Comparison of ENCODE assay signal across 9 mouse cellular contexts in genomic region chr13:47836491-47836890, GRCm38 (mm10).
DNase-seq lines count a peak whose midpoint lies in the region; ATAC-seq and TF ChIP-seq lines count a peak whose summit lies in the region.
"Had no signal": no experiment of that assay in that cellular context is flagged by ENCODE, and none has a peak within 500 bp of the region (broad histone marks: within the 10 kb centered on the region; RNA-seq: fewer than 3 reads in every experiment).

No protein-coding gene starts in this region.

- POLR2A ChIA-PET in Patski (lab: Charles Lee), result no interaction called here

- H3K9ac ChIP-seq in hindbrain, embryonic 11.5 days (ENCODE audit: low read depth, low read length), result no peak overlapping the region
- no peak overlapping the region for H3K9ac ChIP-seq in hindbrain, embryonic 16.5 days (ENCODE audit: low read depth, low read length)
- H3K9ac ChIP-seq in lung, postnatal 0 days (replicated peaks; ENCODE audit: low read depth), result no peak overlapping the region
- H3K9ac ChIP-seq: neural tube, embryonic 13.5 days had no signal

- no peak overlapping the region for H3K27ac ChIP-seq in hindbrain, embryonic 11.5 days (ENCODE audit: low read depth, low read length)
- H3K27ac ChIP-seq in hindbrain, embryonic 16.5 days (ENCODE audit: low read depth, low read length), result no peak overlapping the region
- H3K27ac ChIP-seq in lung, postnatal 0 days (ENCODE audit: low read length), result no peak overlapping the region
- H3K27ac ChIP-seq: neural tube, embryonic 13.5 days had no signal

- in situ Hi-C loops in Patski (cut with MboI; ENCODE audit: low pct_unique_long_range_greater_than_20kb), result loop anchor here (25.0 kb wide), 1 partner anchor 626 kb away; no protein-coding TSS in a partner anchor

- H3K9me3 ChIP-seq in hindbrain, embryonic 11.5 days (ENCODE audit: control insufficient read depth, low read length), result no peaks in the 10 kb centered on the region
- H3K9me3 ChIP-seq in hindbrain, embryonic 16.5 days (ENCODE audit: control insufficient read depth, low read length), result no peaks in the 10 kb centered on the region
- H3K9me3 ChIP-seq in lung, postnatal 0 days (ENCODE audit: low read length), result no peaks in the 10 kb centered on the region
- H3K9me3 ChIP-seq: neural tube, embryonic 13.5 days had no signal

- ATAC-seq in hindbrain, embryonic 11.5 days (ENCODE audit: low FRiP score), result no peak
- no peak for ATAC-seq in hindbrain, embryonic 16.5 days
- no peak for ATAC-seq in Patski
- no peak for ATAC-seq in lung, postnatal 0 days

- H3K4me3 ChIP-seq in hindbrain, embryonic 11.5 days (ENCODE audit: low read depth, low read length), result no peak overlapping the region
- no peak overlapping the region for H3K4me3 ChIP-seq in hindbrain, embryonic 16.5 days (ENCODE audit: low read length)
- no peak overlapping the region for H3K4me3 ChIP-seq in lung, postnatal 0 days (ENCODE audit: low read depth, low read length)
- H3K4me3 ChIP-seq: neural tube, embryonic 13.5 days had no signal

- 37% methylated on average over 9 of the region's 9 CpGs for WGBS in hindbrain, embryonic 11.5 days
- WGBS in hindbrain, embryonic 16.5 days, result 38% methylated on average over 9 of the region's 9 CpGs
- 41% methylated on average over 9 of the region's 9 CpGs for WGBS in lung, postnatal 0 days

- TF ChIP-seq CTCF in Patski (IDR thresholded peaks at IDR 0.05), result peak; percentile 56
- peak; percentile 59 for TF ChIP-seq CTCF in lung, postnatal 0 days (IDR thresholded peaks at IDR 0.05)

- no peaks in the 10 kb centered on the region for H3K27me3 ChIP-seq in hindbrain, embryonic 11.5 days (ENCODE audit: control insufficient read depth, insufficient read depth, low read length)
- no peaks in the 10 kb centered on the region for H3K27me3 ChIP-seq in hindbrain, embryonic 16.5 days (replicated peaks; ENCODE audit: control insufficient read depth, insufficient read depth, low read length)
- H3K27me3 ChIP-seq in Patski, result peaks cover 4% of the 10 kb centered on the region
- H3K27me3 ChIP-seq in lung, postnatal 0 days (replicated peaks; ENCODE audit: insufficient read depth, low read length), result no peaks in the 10 kb centered on the region
- H3K27me3 ChIP-seq: neural tube, embryonic 13.5 days had no signal

- no peaks in the 10 kb centered on the region for H3K36me3 ChIP-seq in hindbrain, embryonic 11.5 days (ENCODE audit: control insufficient read depth, insufficient read depth, low read length)
- no peaks in the 10 kb centered on the region for H3K36me3 ChIP-seq in hindbrain, embryonic 16.5 days (ENCODE audit: control insufficient read depth, insufficient read depth, low read length)
- no peaks in the 10 kb centered on the region for H3K36me3 ChIP-seq in lung, postnatal 0 days (ENCODE audit: insufficient read depth, low read length)
- H3K36me3 ChIP-seq: neural tube, embryonic 13.5 days had no signal

- DNase-seq in hindbrain, embryonic 11.5 days (ENCODE audit: low spot score), result peak; percentile 72
- DNase-seq in 416B (ENCODE audit: low read depth) (peak; percentile 12), Patski (ENCODE audit: low read depth, low spot score) (no peak)
- DNase-seq in gastrocnemius, postnatal 10 days, result peak; percentile 50
- DNase-seq in lung, postnatal 0 days (ENCODE audit: low spot score), result no peak
- DNase-seq in thymus, postnatal 10 days (ENCODE audit: low spot score in 2 of 2), result no peak
- DNase-seq in spleen, postnatal 10 days (ENCODE audit: low spot score in 2 of 2), result no peak

- no peak for TF ChIP-seq EP300 in lung, postnatal 0 days (IDR thresholded peaks at IDR 0.05)

- no peaks in the 10 kb centered on the region for H3K4me1 ChIP-seq in hindbrain, embryonic 11.5 days (replicated peaks; ENCODE audit: control insufficient read depth, insufficient read depth, low read length)
- no peaks in the 10 kb centered on the region for H3K4me1 ChIP-seq in hindbrain, embryonic 16.5 days (ENCODE audit: control insufficient read depth, insufficient read depth, low read depth, low read length)
- no peaks in the 10 kb centered on the region for H3K4me1 ChIP-seq in lung, postnatal 0 days (ENCODE audit: insufficient read depth, low read depth, low read length)
- H3K4me1 ChIP-seq: neural tube, embryonic 13.5 days had no signal

- CTCF ChIA-PET in Patski (lab: Charles Lee), result interaction anchor here (1.1 to 1.4 kb wide), 2 partner anchors 12 to 438 kb away, joined by 3 read pairs; no protein-coding TSS in a partner anchor

- no peak overlapping the region for H3K4me2 ChIP-seq in hindbrain, embryonic 11.5 days (replicated peaks; ENCODE audit: low read depth, low read length)
- no peak overlapping the region for H3K4me2 ChIP-seq in hindbrain, embryonic 16.5 days (ENCODE audit: low read length)
- H3K4me2 ChIP-seq in lung, postnatal 0 days (replicated peaks; ENCODE audit: low read depth, low read length), result no peak overlapping the region
- H3K4me2 ChIP-seq: neural tube, embryonic 13.5 days had no signal

Comparison
In these comparisons a context has a peak if more than half of its experiments do, and no peak if none do; other contexts are left out.
1. DNase-seq: peak in hindbrain, embryonic 11.5 days (single experiment), 416B (single experiment) and gastrocnemius, postnatal 10 days (single experiment); none in Patski (single experiment), lung, postnatal 0 days (single experiment), thymus, postnatal 10 days (0 of 2) and spleen, postnatal 10 days (0 of 2).